Mouse (Mus musculus) olfactory bulb, adult 2 months (tissue): ENCODE measurements around the gene Irf7. TPM values are rescaled to one million over a fixed set of nuclear protein-coding genes. Genes with fewer than 3 reads are reported as not detected.

Source experiments
- H3K27ac ChIP-seq: fragments of 200-500 bp; 2 replicates; pipeline ENCODE4 v1.5.1; 2012; ENCODE audit warnings: low read depth, low read length; ENCODE audit not compliant: insufficient read depth
- H3K4me1 ChIP-seq: fragments of 200-500 bp; 2 replicates; pipeline ENCODE4 v1.6.1; 2012; ENCODE audit warnings: low read length; ENCODE audit not compliant: control insufficient read depth, insufficient read depth
- H3K4me3 ChIP-seq: fragments of 200-500 bp; 2 replicates; pipeline ENCODE4 v1.5.1; 2012; ENCODE audit warnings: mild to moderate bottlenecking, low read depth, low read length, moderate library complexity; ENCODE audit not compliant: insufficient read depth
- CTCF ChIP-seq: fragments of 200-500 bp; IDR thresholded peaks from 2 replicates; pipeline ENCODE4 v1.5.1; 2012; ENCODE audit warnings: low read depth, mild to moderate bottlenecking, low read length, moderate library complexity; ENCODE audit not compliant: insufficient read depth
- POLR2A ChIP-seq: fragments of 200-500 bp; IDR thresholded peaks from 2 replicates; pipeline ENCODE4 v1.6.1; 2012; ENCODE audit warnings: mild to moderate bottlenecking, low read depth, low read length, moderate library complexity; ENCODE audit not compliant: insufficient read depth
- WGBS: fragments of 180-500 bp; shearing (Covaris S2); methylation state at CpG from one replicate; pipeline ENCODE4 v1.1.7; 2018; 5-methylcytosine and 5-hydroxymethylcytosine counted together
- polyA plus RNA-seq: library from polyadenylated mRNA; stranded (reverse); fragments of >200 nt; gene quantifications from 2 replicates; pipeline ENCODE4 v1.2.4, GENCODE M21; 2012; ENCODE audit warnings: low replicate concordance; ENCODE audit not compliant: missing spikeins, insufficient read depth, insufficient read length

Gene Irf7
- polyA plus RNA-seq, 1 experiment, result not detected

DNA sequence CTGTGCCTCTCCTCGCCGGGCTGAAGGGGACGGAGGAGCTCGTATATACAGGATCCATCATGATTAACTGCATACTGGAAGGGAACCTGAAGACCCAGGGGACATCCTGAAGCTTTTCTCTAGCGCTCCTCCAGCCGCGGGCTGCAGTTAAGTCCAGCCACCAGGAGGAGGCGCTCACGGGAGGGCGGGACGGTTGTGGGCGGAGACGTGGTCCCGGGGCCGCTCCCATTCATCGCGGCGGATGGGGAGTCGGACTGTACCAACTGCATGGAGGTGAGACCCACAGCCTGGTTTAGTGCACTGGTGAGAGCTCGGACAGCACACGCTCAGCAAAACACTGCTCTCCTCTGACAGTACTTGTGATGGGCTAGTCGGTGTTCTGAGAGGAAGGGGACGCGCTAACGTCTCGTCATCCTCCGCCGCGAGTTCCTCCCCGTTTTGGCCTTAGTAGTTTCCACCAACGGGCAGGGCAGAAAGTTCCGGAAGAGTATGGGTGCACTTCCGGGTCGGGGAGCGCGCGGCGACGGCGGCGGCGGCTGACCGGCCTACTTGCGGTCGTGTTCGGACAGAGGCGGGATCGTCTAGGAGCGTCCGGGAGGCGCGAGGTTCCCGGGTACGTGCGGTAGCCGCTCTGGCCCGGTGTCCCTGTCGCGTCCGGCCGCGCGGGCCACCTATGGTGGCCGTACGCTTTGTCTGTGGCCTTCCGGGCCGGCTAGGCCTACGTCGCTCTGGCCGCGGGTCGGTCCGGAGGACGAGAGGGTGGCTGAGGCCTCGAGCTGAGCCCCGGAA is 37.8 kb downstream of the Irf7 start, which contains the start of gene Phrf1:
Gene Phrf1 (plus strand): TSS at position 506 of the 789 bp plus-strand sequence.
- peak; percentile 49 for TF ChIP-seq POLR2A
- TF ChIP-seq CTCF, result peak; percentile 85
- under 1% methylated on average over 76 of the region's 76 CpGs for WGBS
- Histone ChIP-seq H3K4me1 (peaks cover 15% of the 10 kb centered on the region), H3K27ac (peak within 1 kb of the TSS; percentile 98), H3K4me3 (peak within 1 kb of the TSS; percentile 63)

- Histone ChIP-seq H3K4me1 (peaks cover 15% of the 10 kb centered on the region), H3K4me3 (no peak overlapping the region), H3K27ac (no peak overlapping the region)
- no peak for TF ChIP-seq CTCF
- no peak for TF ChIP-seq POLR2A
- 70% methylated on average over 4 of the region's 4 CpGs for WGBS
Measured at GRCm38 (mm10) chr7:141227796-141228195, 38.5 kb downstream of the Irf7 start.

DNA sequence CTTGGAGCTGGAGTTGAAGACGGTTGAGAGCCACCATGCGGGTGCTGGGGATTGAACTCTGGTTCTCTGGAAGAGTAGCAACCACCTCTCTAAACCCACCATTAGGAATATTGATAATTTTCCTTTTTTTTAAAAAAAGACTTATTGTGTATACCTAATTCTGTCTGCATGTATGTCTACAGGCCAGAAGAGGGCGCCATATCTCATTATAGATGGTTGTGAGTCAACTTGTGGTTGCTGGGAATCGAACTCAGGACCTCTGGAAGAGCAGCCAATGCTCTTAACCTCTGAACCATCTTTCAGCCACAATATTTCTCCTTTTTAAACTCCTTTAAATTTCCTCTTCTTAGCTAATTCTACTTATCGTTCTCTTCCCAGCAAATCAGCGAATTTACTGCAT is 39.7 kb downstream of the Irf7 start:
- Histone ChIP-seq H3K4me1 (peaks cover 22% of the 10 kb centered on the region), H3K27ac (no peak overlapping the region), H3K4me3 (no peak overlapping the region)
- 88% methylated on average over 6 of the region's 6 CpGs for WGBS
- TF ChIP-seq POLR2A (no peak), CTCF (no peak)

- WGBS, result 90% methylated on average over 4 of the region's 4 CpGs
Measured at GRCm38 (mm10) chr7:141222696-141223215, 43.5 kb downstream of the Irf7 start.

GRCm38 (mm10) chr7:141222126-141222467 is 44.2 kb downstream of the Irf7 start:
- peak overlapping the region; percentile 26 for H3K4me3 ChIP-seq
- WGBS, result 6% methylated on average over 8 of the region's 8 CpGs
- H3K27ac ChIP-seq, result no peak overlapping the region
- TF ChIP-seq CTCF, result no peak
- no peak for TF ChIP-seq POLR2A
- H3K4me1 ChIP-seq, result peaks cover 17% of the 10 kb centered on the region

More at GRCm38 (mm10) chr7:141222696-141223215, 43.5 kb downstream of the Irf7 start:
- Histone ChIP-seq H3K4me1 (peaks cover 17% of the 10 kb centered on the region), H3K27ac (no peak overlapping the region), H3K4me3 (no peak overlapping the region)
- TF ChIP-seq CTCF (no peak), POLR2A (no peak)

DNA sequence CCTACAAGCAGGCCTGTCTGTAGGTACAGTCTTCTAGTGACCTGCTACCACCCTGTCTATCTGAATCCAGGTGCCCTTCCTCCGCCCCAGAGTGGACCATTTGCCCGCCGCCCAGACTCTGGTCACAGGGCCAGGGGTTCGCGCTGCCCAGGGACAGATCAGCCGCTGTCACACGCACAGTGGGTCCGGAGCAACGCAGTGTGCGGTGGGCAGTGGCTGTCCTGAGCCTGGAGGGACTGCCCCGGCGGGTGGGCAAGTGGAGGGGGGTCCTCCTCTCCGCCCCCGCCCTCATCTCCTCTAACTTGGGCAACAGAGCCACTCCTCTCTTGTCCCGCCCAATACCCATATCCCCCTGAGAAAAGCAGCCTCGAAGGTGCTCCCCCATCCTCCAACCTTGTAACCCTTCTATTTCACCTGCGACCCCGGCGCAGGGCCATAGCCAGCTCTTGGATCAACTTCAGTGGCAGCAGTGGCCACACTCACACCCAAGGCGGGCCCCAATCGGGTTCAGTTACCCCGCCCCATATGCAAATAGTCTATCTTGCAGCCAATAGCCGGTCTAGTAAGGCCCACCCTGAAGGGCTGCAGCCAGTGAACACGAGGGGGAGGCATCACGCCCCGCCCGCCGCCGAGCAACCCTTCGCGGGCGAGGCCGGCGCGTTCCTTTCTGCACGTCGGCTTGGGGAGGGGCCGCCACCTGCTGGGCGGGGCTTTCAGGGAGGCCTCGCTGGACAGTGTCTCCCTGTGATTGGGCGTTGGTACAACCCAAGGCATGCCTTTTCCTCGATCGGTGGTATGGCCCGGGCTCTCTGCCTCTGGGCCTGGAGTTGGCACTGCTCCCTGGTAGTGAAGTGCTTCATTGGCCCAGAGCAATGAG is 44.8 kb downstream of the Irf7 start:
- no peak overlapping the region for H3K27ac ChIP-seq
- H3K4me3 ChIP-seq, result peak overlapping the region; percentile 26
- H3K4me1 ChIP-seq, result peaks cover 18% of the 10 kb centered on the region
- TF ChIP-seq CTCF, result no peak
- TF ChIP-seq POLR2A, result no peak
- 8% methylated on average over 44 of the region's 44 CpGs for WGBS

GRCm38 (mm10) chr7:141220377-141220776 is 45.9 kb downstream of the Irf7 start:
- 57% methylated on average over 1 of the region's 1 CpGs for WGBS
- peaks cover 29% of the 10 kb centered on the region for H3K4me1 ChIP-seq
- H3K27ac ChIP-seq, result no peak overlapping the region
- H3K4me3 ChIP-seq, result no peak overlapping the region
- no peak for TF ChIP-seq CTCF
- TF ChIP-seq POLR2A, result no peak

DNA sequence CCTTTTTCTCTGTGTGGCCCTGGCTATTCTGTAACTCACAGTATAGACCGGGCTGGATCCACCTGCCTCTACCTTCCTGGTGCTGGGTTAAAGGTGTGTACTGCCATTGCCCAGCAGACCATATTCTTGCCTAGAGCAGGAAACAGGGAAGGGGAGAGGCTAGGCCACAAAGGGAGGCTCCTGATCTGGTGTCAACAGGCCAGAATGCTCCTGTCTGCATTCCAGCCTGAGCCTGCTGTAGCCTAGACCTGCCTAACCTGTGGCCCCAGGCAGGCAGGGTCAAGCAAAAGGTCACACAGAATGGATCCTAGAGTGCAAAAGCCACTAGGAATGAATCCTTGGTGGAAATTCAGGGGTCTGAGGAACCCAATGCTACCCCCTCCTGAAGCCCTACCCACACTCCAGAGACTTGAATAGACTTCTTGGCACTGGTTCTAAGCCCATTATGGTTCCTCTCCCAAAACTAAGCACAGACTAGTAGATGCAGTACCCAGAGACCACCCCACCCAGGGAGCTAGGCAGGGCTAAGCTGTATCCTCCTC is 46.7 kb downstream of the Irf7 start:
- Histone ChIP-seq H3K4me1 (peaks cover 33% of the 10 kb centered on the region), H3K4me3 (no peak overlapping the region), H3K27ac (no peak overlapping the region)
- TF ChIP-seq CTCF, result no peak
- no peak for TF ChIP-seq POLR2A
- 85% methylated on average over 1 of the region's 1 CpGs for WGBS

- H3K4me3 ChIP-seq, result no peak overlapping the region
- H3K27ac ChIP-seq, result no peak overlapping the region
- 95% methylated on average over 5 of the region's 5 CpGs for WGBS
- TF ChIP-seq CTCF, result no peak
- no peak for TF ChIP-seq POLR2A
- peaks cover 33% of the 10 kb centered on the region for H3K4me1 ChIP-seq
Measured at GRCm38 (mm10) chr7:141218557-141219133, 47.6 kb downstream of the Irf7 start.
